Mouse (Mus musculus): ENCODE results near the gene Cdc42bpg. TPM values are rescaled to one million over a fixed set of nuclear protein-coding genes. Genes with fewer than 3 reads are reported as not detected.
A peak's percentile ranks its signal among the peaks of the same experiment; 100 is the strongest.

The Cdc42bpg gene
- total and polyA plus RNA-seq, 2 experiments: 3.1 to 7.3 TPM

GRCm38 (mm10) chr19:6364842-6365241 lies 58.6 kb downstream of the Cdc42bpg start:
- Histone ChIP-seq H3K4me3 (ENCODE audit: insufficient read depth, low read depth, low read length) (peak overlapping the region; percentile 92), H3K27ac (replicated peaks; ENCODE audit: insufficient read depth, low read depth, low read length) (peak overlapping the region; percentile 28)
- peak; percentile 56 for DNase-seq (ENCODE audit: extremely low read depth, low read depth, low spot score)

GRCm38 (mm10) chr19:6370175-6370574 lies 63.9 kb downstream of the Cdc42bpg start:
- no peaks in the 10 kb centered on the region for H3K27me3 ChIP-seq (ENCODE audit: control insufficient read depth, insufficient read depth, low read length)
- H3K27ac ChIP-seq (replicated peaks; ENCODE audit: insufficient read depth, low read depth, low read length): no peak overlapping the region
- WGBS: 89% methylated on average over 2 of the region's 2 CpGs
- H3K4me1 ChIP-seq (ENCODE audit: control insufficient read depth, insufficient read depth, low read length): peaks cover 6% of the 10 kb centered on the region; the same call in 1 of the 2 replicates
- no peak for DNase-seq (ENCODE audit: extremely low read depth, low read depth, low spot score)
- H3K4me3 ChIP-seq (ENCODE audit: insufficient read depth, low read depth, low read length): no peak overlapping the region
- no peak overlapping the region for H3K9ac ChIP-seq (ENCODE audit: low read depth, low read length)
- no peak for TF ChIP-seq POLR2A (IDR thresholded peaks at IDR 0.05; ENCODE audit: extremely low read depth, insufficient read depth, low read length)
- TF ChIP-seq CTCF (IDR thresholded peaks at IDR 0.05; ENCODE audit: low read depth, low read length): no peak
- peaks cover 5% of the 10 kb centered on the region; the same call in 1 of the 2 replicates for H3K79me2 ChIP-seq (ENCODE audit: control insufficient read depth, insufficient read depth, low read length)
- H3K36me3 ChIP-seq (ENCODE audit: control insufficient read depth, insufficient read depth, low read length): peaks cover 86% of the 10 kb centered on the region

More at GRCm38 (mm10) chr19:6364842-6365241, 58.6 kb downstream of the Cdc42bpg start:
- H3K4me1 ChIP-seq (ENCODE audit: control insufficient read depth, insufficient read depth, low read length): peaks cover 9% of the 10 kb centered on the region; the same call in 1 of the 2 replicates
- peaks cover 7% of the 10 kb centered on the region; the same call in 1 of the 2 replicates for H3K79me2 ChIP-seq (ENCODE audit: control insufficient read depth, insufficient read depth, low read length)
- H3K27me3 ChIP-seq (ENCODE audit: control insufficient read depth, insufficient read depth, low read length): no peaks in the 10 kb centered on the region
- H3K9ac ChIP-seq (ENCODE audit: low read depth, low read length): no peak overlapping the region; the same call in 1 of the 2 replicates
- WGBS: 0% methylated on average over 2 of the region's 2 CpGs
- TF ChIP-seq POLR2A (IDR thresholded peaks at IDR 0.05; ENCODE audit: extremely low read depth, insufficient read depth, low read length) (no peak), CTCF (IDR thresholded peaks at IDR 0.05; ENCODE audit: low read depth, low read length) (no peak)
- H3K36me3 ChIP-seq (ENCODE audit: control insufficient read depth, insufficient read depth, low read length): peaks cover 42% of the 10 kb centered on the region

GRCm38 (mm10) chr19:6372433-6372832 lies 66.2 kb downstream of the Cdc42bpg start:
- Histone ChIP-seq H3K36me3 (ENCODE audit: control insufficient read depth, insufficient read depth, low read length) (peaks cover 86% of the 10 kb centered on the region), H3K27me3 (ENCODE audit: control insufficient read depth, insufficient read depth, low read length) (no peaks in the 10 kb centered on the region), H3K4me1 (ENCODE audit: control insufficient read depth, insufficient read depth, low read length) (peaks cover under 1% of the 10 kb centered on the region; the same call in 1 of the 2 replicates), H3K27ac (replicated peaks; ENCODE audit: insufficient read depth, low read depth, low read length) (no peak overlapping the region), H3K79me2 (ENCODE audit: control insufficient read depth, insufficient read depth, low read length) (no peaks in the 10 kb centered on the region; the same call in 1 of the 2 replicates), H3K4me3 (ENCODE audit: insufficient read depth, low read depth, low read length) (no peak overlapping the region), H3K9ac (ENCODE audit: low read depth, low read length) (no peak overlapping the region)
- 100% methylated on average over 3 of the region's 3 CpGs for WGBS
- DNase-seq (ENCODE audit: extremely low read depth, low read depth, low spot score): no peak
- TF ChIP-seq CTCF (IDR thresholded peaks at IDR 0.05; ENCODE audit: low read depth, low read length) (no peak), POLR2A (IDR thresholded peaks at IDR 0.05; ENCODE audit: extremely low read depth, insufficient read depth, low read length) (no peak)

GRCm38 (mm10) chr19:6373539-6374400 lies 67.5 kb downstream of the Cdc42bpg start:
- H3K27me3 ChIP-seq (ENCODE audit: control insufficient read depth, insufficient read depth, low read length): no peaks in the 10 kb centered on the region
- WGBS: 65% methylated on average over 12 of the region's 12 CpGs
- no peak overlapping the region for H3K27ac ChIP-seq (replicated peaks; ENCODE audit: insufficient read depth, low read depth, low read length)
- no peak for DNase-seq (ENCODE audit: extremely low read depth, low read depth, low spot score)
- H3K4me3 ChIP-seq (ENCODE audit: insufficient read depth, low read depth, low read length): no peak overlapping the region
- no peak overlapping the region for H3K9ac ChIP-seq (ENCODE audit: low read depth, low read length)
- H3K4me1 ChIP-seq (ENCODE audit: control insufficient read depth, insufficient read depth, low read length): no peaks in the 10 kb centered on the region
- H3K79me2 ChIP-seq (ENCODE audit: control insufficient read depth, insufficient read depth, low read length): no peaks in the 10 kb centered on the region; the same call in 1 of the 2 replicates
- TF ChIP-seq POLR2A (IDR thresholded peaks at IDR 0.05; ENCODE audit: extremely low read depth, insufficient read depth, low read length) (no peak), CTCF (IDR thresholded peaks at IDR 0.05; ENCODE audit: low read depth, low read length) (peak; percentile 84)
- peaks cover 77% of the 10 kb centered on the region for H3K36me3 ChIP-seq (ENCODE audit: control insufficient read depth, insufficient read depth, low read length)

- no peak for TF ChIP-seq CTCF (IDR thresholded peaks at IDR 0.05; ENCODE audit: low read depth, low read length)
- no peak for TF ChIP-seq POLR2A (IDR thresholded peaks at IDR 0.05; ENCODE audit: extremely low read depth, insufficient read depth, low read length)
- no peak for DNase-seq (ENCODE audit: extremely low read depth, low read depth, low spot score)
Measured at GRCm38 (mm10) chr19:6374571-6374970, 68.3 kb downstream of the Cdc42bpg start.

More at GRCm38 (mm10) chr19:6374571-6374970, 68.3 kb downstream of the Cdc42bpg start:
- H3K36me3 ChIP-seq (ENCODE audit: control insufficient read depth, insufficient read depth, low read length): peaks cover 70% of the 10 kb centered on the region
- H3K4me3 ChIP-seq (ENCODE audit: insufficient read depth, low read depth, low read length): no peak overlapping the region
- H3K4me1 ChIP-seq (ENCODE audit: control insufficient read depth, insufficient read depth, low read length): no peaks in the 10 kb centered on the region
- WGBS: 99% methylated on average over 10 of the region's 10 CpGs
- no peaks in the 10 kb centered on the region; the same call in 1 of the 2 replicates for H3K79me2 ChIP-seq (ENCODE audit: control insufficient read depth, insufficient read depth, low read length)
- no peak overlapping the region for H3K9ac ChIP-seq (ENCODE audit: low read depth, low read length)
- H3K27ac ChIP-seq (replicated peaks; ENCODE audit: insufficient read depth, low read depth, low read length): no peak overlapping the region
- no peaks in the 10 kb centered on the region for H3K27me3 ChIP-seq (ENCODE audit: control insufficient read depth, insufficient read depth, low read length)

Other genes starting within 250 kb of the Cdc42bpg start
- gene Mrpl49, start 248.7 kb upstream of the Cdc42bpg start, total RNA-seq (2014; rRNA removed): 27.1 and 27.2 TPM in 2 replicates
- gene Mrpl49, start 248.7 kb upstream of the Cdc42bpg start, polyA plus RNA-seq (2012; rRNA removed): 13.6 and 16.8 TPM in 2 replicates
- gene Fau, start 248.6 kb upstream of the Cdc42bpg start, total RNA-seq (2014; rRNA removed): 455 and 560 TPM in 2 replicates
- 715 and 820 TPM in 2 replicates for gene Fau, start 248.6 kb upstream of the Cdc42bpg start, polyA plus RNA-seq (2012; rRNA removed)
- 10.9 and 12.6 TPM in 2 replicates for gene Znhit2, start 245.3 kb upstream of the Cdc42bpg start, total RNA-seq (2014; rRNA removed)
- gene Znhit2, start 245.3 kb upstream of the Cdc42bpg start, polyA plus RNA-seq (2012; rRNA removed): 52.6 and 52.7 TPM in 2 replicates
- 185 and 210 TPM in 2 replicates for gene Tm7sf2, start 238.1 kb upstream of the Cdc42bpg start, total RNA-seq (2014; rRNA removed)
- 433 and 503 TPM in 2 replicates for gene Tm7sf2, start 238.1 kb upstream of the Cdc42bpg start, polyA plus RNA-seq (2012; rRNA removed)
- gene Vps51, start 229.2 kb upstream of the Cdc42bpg start, total RNA-seq (2014; rRNA removed): 16.0 and 19.8 TPM in 2 replicates
- gene Vps51, start 229.2 kb upstream of the Cdc42bpg start, polyA plus RNA-seq (2012; rRNA removed): 30.4 and 36.3 TPM in 2 replicates
- gene Tmem262, start 226.4 kb upstream of the Cdc42bpg start, total RNA-seq (2014; rRNA removed): not detected in 2 replicates
- not detected in 2 replicates for gene Tmem262, start 226.4 kb upstream of the Cdc42bpg start, polyA plus RNA-seq (2012; rRNA removed)
- 0.34 and 0.46 TPM in 2 replicates for gene Gm28374, start 224.2 kb upstream of the Cdc42bpg start, total RNA-seq (2014; rRNA removed)
- 0.20 TPM in 1 of 2 replicates, not detected in the other for gene Gm28374, start 224.2 kb upstream of the Cdc42bpg start, polyA plus RNA-seq (2012; rRNA removed)
- 7.9 and 11.0 TPM in 2 replicates for gene Zfpl1, start 221.5 kb upstream of the Cdc42bpg start, total RNA-seq (2014; rRNA removed)
- 45.1 and 49.1 TPM in 2 replicates for gene Zfpl1, start 221.5 kb upstream of the Cdc42bpg start, polyA plus RNA-seq (2012; rRNA removed)
- 0.28 and 0.47 TPM in 2 replicates for gene Cdca5, start 221.5 kb upstream of the Cdc42bpg start, total RNA-seq (2014; rRNA removed)
- 0.18 and 0.20 TPM in 2 replicates for gene Cdca5, start 221.5 kb upstream of the Cdc42bpg start, polyA plus RNA-seq (2012; rRNA removed)
- not detected in 2 replicates for gene AC131692.1, start 212.0 kb upstream of the Cdc42bpg start, total RNA-seq (2014; rRNA removed)
- gene AC131692.1, start 212.0 kb upstream of the Cdc42bpg start, polyA plus RNA-seq (2012; rRNA removed): not detected in 2 replicates
- gene Naaladl1, start 200.7 kb upstream of the Cdc42bpg start, total RNA-seq (2014; rRNA removed): not detected in 2 replicates
- not detected in 2 replicates for gene Naaladl1, start 200.7 kb upstream of the Cdc42bpg start, polyA plus RNA-seq (2012; rRNA removed)
- gene Sac3d1, start 187.8 kb upstream of the Cdc42bpg start, total RNA-seq (2014; rRNA removed): 4.0 and 4.9 TPM in 2 replicates
- 19.4 and 22.0 TPM in 2 replicates for gene Sac3d1, start 187.8 kb upstream of the Cdc42bpg start, polyA plus RNA-seq (2012; rRNA removed)
- gene Snx15, start 178.2 kb upstream of the Cdc42bpg start, total RNA-seq (2014; rRNA removed): 7.2 and 10.5 TPM in 2 replicates
- gene Snx15, start 178.2 kb upstream of the Cdc42bpg start, polyA plus RNA-seq (2012; rRNA removed): 19.1 and 20.5 TPM in 2 replicates
- gene Batf2, start 165.5 kb upstream of the Cdc42bpg start, total RNA-seq (2014; rRNA removed): 0.74 and 1.6 TPM in 2 replicates
- gene Batf2, start 165.5 kb upstream of the Cdc42bpg start, polyA plus RNA-seq (2012; rRNA removed): 1.1 and 2.4 TPM in 2 replicates
- gene Arl2, start 164.9 kb upstream of the Cdc42bpg start, total RNA-seq (2014; rRNA removed): 2.5 and 3.0 TPM in 2 replicates
- 13.9 and 16.3 TPM in 2 replicates for gene Arl2, start 164.9 kb upstream of the Cdc42bpg start, polyA plus RNA-seq (2012; rRNA removed)
- gene Majin, start 122.1 kb upstream of the Cdc42bpg start, total RNA-seq (2014; rRNA removed): not detected in 2 replicates
- gene Majin, start 122.1 kb upstream of the Cdc42bpg start, polyA plus RNA-seq (2012; rRNA removed): 0.14 TPM in 1 of 2 replicates, not detected in the other
- gene Gpha2, start 80.1 kb upstream of the Cdc42bpg start, total RNA-seq (2014; rRNA removed): 0.27 and 0.28 TPM in 2 replicates
- not detected in 2 replicates for gene Gpha2, start 80.1 kb upstream of the Cdc42bpg start, polyA plus RNA-seq (2012; rRNA removed)
- 3.2 and 3.3 TPM in 2 replicates for gene Ppp2r5b, start 70.6 kb upstream of the Cdc42bpg start, total RNA-seq (2014; rRNA removed)
- 12.5 and 14.5 TPM in 2 replicates for gene Ppp2r5b, start 70.6 kb upstream of the Cdc42bpg start, polyA plus RNA-seq (2012; rRNA removed)
- 9.1 and 16.0 TPM in 2 replicates for gene Atg2a, start 64.8 kb upstream of the Cdc42bpg start, total RNA-seq (2014; rRNA removed)
- gene Atg2a, start 64.8 kb upstream of the Cdc42bpg start, polyA plus RNA-seq (2012; rRNA removed): 26.8 and 32.3 TPM in 2 replicates
- gene Ehd1, start 29.7 kb upstream of the Cdc42bpg start, total RNA-seq (2014; rRNA removed): 25.3 and 29.7 TPM in 2 replicates
- gene Ehd1, start 29.7 kb upstream of the Cdc42bpg start, polyA plus RNA-seq (2012; rRNA removed): 140 and 154 TPM in 2 replicates
- gene Men1, start 28.5 kb downstream of the Cdc42bpg start, total RNA-seq (2014; rRNA removed): 9.3 and 10.1 TPM in 2 replicates
- 26.6 and 29.4 TPM in 2 replicates for gene Men1, start 28.5 kb downstream of the Cdc42bpg start, polyA plus RNA-seq (2012; rRNA removed)
- gene Map4k2, start 34.7 kb downstream of the Cdc42bpg start, total RNA-seq (2014; rRNA removed): 12.8 and 17.1 TPM in 2 replicates
- gene Map4k2, start 34.7 kb downstream of the Cdc42bpg start, polyA plus RNA-seq (2012; rRNA removed): 33.0 and 39.1 TPM in 2 replicates
- gene Sf1, start 57.2 kb downstream of the Cdc42bpg start, total RNA-seq (2014; rRNA removed): 28.5 and 34.8 TPM in 2 replicates
- gene Sf1, start 57.2 kb downstream of the Cdc42bpg start, polyA plus RNA-seq (2012; rRNA removed): 45.7 and 62.8 TPM in 2 replicates
- 0.94 and 1.6 TPM in 2 replicates for gene Pygm, start 77.9 kb downstream of the Cdc42bpg start, total RNA-seq (2014; rRNA removed)
- 1.1 and 2.3 TPM in 2 replicates for gene Pygm, start 77.9 kb downstream of the Cdc42bpg start, polyA plus RNA-seq (2012; rRNA removed)
- gene Rasgrp2, start 92.9 kb downstream of the Cdc42bpg start, total RNA-seq (2014; rRNA removed): 19.9 and 23.4 TPM in 2 replicates
- 36.5 and 39.5 TPM in 2 replicates for gene Rasgrp2, start 92.9 kb downstream of the Cdc42bpg start, polyA plus RNA-seq (2012; rRNA removed)
- gene Nrxn2, start 112.3 kb downstream of the Cdc42bpg start, total RNA-seq (2014; rRNA removed): 0.28 and 1.1 TPM in 2 replicates
- gene Nrxn2, start 112.3 kb downstream of the Cdc42bpg start, polyA plus RNA-seq (2012; rRNA removed): 1.2 and 2.4 TPM in 2 replicates
- gene Slc22a12, start 236.6 kb downstream of the Cdc42bpg start, total RNA-seq (2014; rRNA removed): 0.34 TPM in 1 of 2 replicates, not detected in the other
- gene Slc22a12, start 236.6 kb downstream of the Cdc42bpg start, polyA plus RNA-seq (2012; rRNA removed): not detected in 2 replicates